Mouse (Mus musculus): ENCODE data around the gene Lrrc8c. TPM values are rescaled to one million over a fixed set of nuclear protein-coding genes. Genes with fewer than 3 reads are reported as not detected.

Gene Lrrc8c
- polyA plus RNA-seq (2021; fragmentation: Nextera tagmentation) = 6.5 and 6.6 TPM in 2 replicates
- long read RNA-seq, experiment 1, full-length matches to known transcripts = 4 of 11 reads
- long read RNA-seq, experiment 1, partial matches to known transcripts = 0 of 11 reads
- long read RNA-seq, experiment 1, other reads (novel, unspliced or antisense) = 7 of 11 reads
- long read RNA-seq, experiment 2, full-length matches to known transcripts = 31 of 36 reads
- long read RNA-seq, experiment 2, partial matches to known transcripts = 2 of 36 reads
- long read RNA-seq, experiment 2, other reads (novel, unspliced or antisense) = 3 of 36 reads

GRCm38 (mm10) chr5:105519096-105519975, at the start of gene Lrrc8c:
TSS of gene Lrrc8c (plus strand) at chr5:105519388.

Other genes starting within 250 kb of the Lrrc8c start
- gene Gm43302, start 225.7 kb upstream of the Lrrc8c start, polyA plus RNA-seq (2021; fragmentation: Nextera tagmentation) = 0.09 and 0.18 TPM in 2 replicates
- gene Gbp6, start 225.7 kb upstream of the Lrrc8c start, polyA plus RNA-seq (2021; fragmentation: Nextera tagmentation) = 1.0 and 2.2 TPM in 2 replicates
- gene Lrrc8b, start 103.6 kb upstream of the Lrrc8c start, polyA plus RNA-seq (2021; fragmentation: Nextera tagmentation) = 8.6 and 10.9 TPM in 2 replicates
- gene Lrrc8d, start 180.6 kb downstream of the Lrrc8c start, polyA plus RNA-seq (2021; fragmentation: Nextera tagmentation) = 18.0 and 23.4 TPM in 2 replicates

Data from layer of hippocampus, adult 6 months (tissue).